Mouse (Mus musculus) midbrain, embryonic 10.5 days (tissue): ENCODE measurements around the gene Psma1. TPM values are rescaled to one million over a fixed set of nuclear protein-coding genes. Genes with fewer than 3 reads are reported as not detected.
A peak's percentile ranks its signal among the peaks of the same experiment; 100 is the strongest.

Experiments used
- DNase-seq: peaks from one replicate; pipeline ENCODE4 v3.0.0-alpha.2; 2017; ENCODE audit warnings: low spot score
- H3K27ac ChIP-seq: fragments of 300-500 bp; sonication (generic); replicated peaks from 2 replicates; pipeline ENCODE4 v1.5.1; 2016; ENCODE audit warnings: mild to moderate bottlenecking
- H3K27me3 ChIP-seq: fragments of 300-500 bp; sonication (generic); 2 replicates; pipeline ENCODE4 v1.6.1; 2016; ENCODE audit warnings: low read depth, mild to moderate bottlenecking; ENCODE audit not compliant: poor library complexity, severe bottlenecking
- H3K36me3 ChIP-seq: fragments of 300-500 bp; sonication (generic); 2 replicates; pipeline ENCODE4 v1.6.1; 2016; ENCODE audit warnings: mild to moderate bottlenecking, moderate library complexity
- H3K4me1 ChIP-seq: fragments of 300-500 bp; sonication (generic); 2 replicates; pipeline ENCODE4 v1.6.1; 2016
- H3K4me3 ChIP-seq: fragments of 300-500 bp; sonication (generic); 2 replicates; pipeline ENCODE4 v1.5.1; 2016; ENCODE audit warnings: mild to moderate bottlenecking, moderate library complexity
- H3K9me3 ChIP-seq: fragments of 300-500 bp; sonication (generic); replicated peaks from 2 replicates; pipeline ENCODE4 v1.6.1; 2016; ENCODE audit warnings: mild to moderate bottlenecking
- WGBS: fragments of 180-500 bp; shearing (Covaris S2); methylation state at CpG from one replicate; pipeline ENCODE4 v1.1.7; 2016; 5-methylcytosine and 5-hydroxymethylcytosine counted together
- polyA plus RNA-seq: library from polyadenylated mRNA; unstranded; fragments of >200 nt; fragmentation: Nextera tagmentation; extraction: Ambion mirVana; gene quantifications from 2 replicates; pipeline ENCODE4 v1.2.1, GENCODE M21; 2016

The Psma1 gene
- polyA plus RNA-seq, 1 experiment from 2014 or later = 521 TPM

- 88% methylated on average over 5 of the region's 5 CpGs for WGBS
- Histone ChIP-seq H3K36me3 (no peaks in the 10 kb centered on the region), H3K27ac (no peak overlapping the region), H3K4me1 (peaks cover 29% of the 10 kb centered on the region), H3K9me3 (no peaks in the 10 kb centered on the region), H3K27me3 (peaks cover 13% of the 10 kb centered on the region; the same call in 1 of the 2 replicates), H3K4me3 (no peak overlapping the region)
- DNase-seq = no peak
Measured at GRCm38 (mm10) chr7:114294698-114295097, 18.8 kb upstream of the Psma1 start.

DNA sequence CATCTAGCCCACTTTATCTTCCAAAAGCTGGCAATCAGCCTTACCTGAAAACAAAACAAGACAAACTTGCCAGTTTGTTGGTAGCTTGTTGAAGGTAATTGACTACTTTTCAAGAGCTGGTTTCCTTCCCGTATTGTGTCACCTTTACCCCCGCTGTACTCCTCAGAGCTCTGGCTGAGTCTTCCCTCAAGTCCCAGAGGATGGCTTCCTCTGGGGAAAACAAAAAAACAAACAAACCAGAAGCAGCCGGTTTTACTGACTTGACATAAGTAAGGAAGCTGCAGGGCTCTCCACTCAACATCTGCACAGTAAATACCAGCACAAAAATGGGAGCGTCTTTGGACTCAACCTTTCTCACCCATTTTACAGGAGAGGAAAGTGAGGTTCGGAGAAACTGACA is 18.0 kb upstream of the Psma1 start:
- 82% methylated on average over 5 of the region's 5 CpGs for WGBS
- Histone ChIP-seq H3K27ac (no peak overlapping the region), H3K4me1 (peaks cover 29% of the 10 kb centered on the region), H3K4me3 (no peak overlapping the region), H3K27me3 (peaks cover 13% of the 10 kb centered on the region; the same call in 1 of the 2 replicates), H3K9me3 (no peaks in the 10 kb centered on the region), H3K36me3 (no peaks in the 10 kb centered on the region)
- DNase-seq = no peak

DNA sequence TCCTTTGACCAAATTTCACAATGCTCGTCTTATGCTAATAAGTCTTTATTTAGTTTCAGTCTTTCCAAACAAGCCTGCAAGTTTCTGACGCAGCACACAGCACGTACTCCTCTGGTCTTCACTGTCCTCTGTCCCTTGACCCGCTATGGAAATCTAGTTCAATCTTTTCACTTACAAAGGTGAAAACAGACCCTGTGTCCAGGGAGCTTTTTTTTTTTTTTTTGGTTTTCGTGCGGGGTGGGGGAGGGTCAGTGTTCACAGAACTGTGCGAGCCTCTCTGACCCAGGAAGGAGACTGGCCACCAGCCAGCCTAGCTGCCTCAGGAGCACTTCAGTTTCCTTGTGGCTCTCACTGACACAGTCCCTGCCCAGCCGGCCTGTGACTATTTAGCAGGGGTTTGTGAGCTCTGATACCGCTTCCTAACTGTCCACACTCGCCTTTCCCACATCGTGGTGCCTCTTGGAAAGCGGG is 16.6 kb upstream of the Psma1 start:
- Histone ChIP-seq H3K4me1 (peaks cover 29% of the 10 kb centered on the region), H3K9me3 (no peaks in the 10 kb centered on the region), H3K4me3 (peak overlapping the region; percentile 38), H3K27ac (peak overlapping the region; percentile 78), H3K36me3 (no peaks in the 10 kb centered on the region), H3K27me3 (peaks cover 13% of the 10 kb centered on the region; the same call in 1 of the 2 replicates)
- 14% methylated on average over 12 of the region's 12 CpGs for WGBS
- DNase-seq = peak; percentile 52

DNA sequence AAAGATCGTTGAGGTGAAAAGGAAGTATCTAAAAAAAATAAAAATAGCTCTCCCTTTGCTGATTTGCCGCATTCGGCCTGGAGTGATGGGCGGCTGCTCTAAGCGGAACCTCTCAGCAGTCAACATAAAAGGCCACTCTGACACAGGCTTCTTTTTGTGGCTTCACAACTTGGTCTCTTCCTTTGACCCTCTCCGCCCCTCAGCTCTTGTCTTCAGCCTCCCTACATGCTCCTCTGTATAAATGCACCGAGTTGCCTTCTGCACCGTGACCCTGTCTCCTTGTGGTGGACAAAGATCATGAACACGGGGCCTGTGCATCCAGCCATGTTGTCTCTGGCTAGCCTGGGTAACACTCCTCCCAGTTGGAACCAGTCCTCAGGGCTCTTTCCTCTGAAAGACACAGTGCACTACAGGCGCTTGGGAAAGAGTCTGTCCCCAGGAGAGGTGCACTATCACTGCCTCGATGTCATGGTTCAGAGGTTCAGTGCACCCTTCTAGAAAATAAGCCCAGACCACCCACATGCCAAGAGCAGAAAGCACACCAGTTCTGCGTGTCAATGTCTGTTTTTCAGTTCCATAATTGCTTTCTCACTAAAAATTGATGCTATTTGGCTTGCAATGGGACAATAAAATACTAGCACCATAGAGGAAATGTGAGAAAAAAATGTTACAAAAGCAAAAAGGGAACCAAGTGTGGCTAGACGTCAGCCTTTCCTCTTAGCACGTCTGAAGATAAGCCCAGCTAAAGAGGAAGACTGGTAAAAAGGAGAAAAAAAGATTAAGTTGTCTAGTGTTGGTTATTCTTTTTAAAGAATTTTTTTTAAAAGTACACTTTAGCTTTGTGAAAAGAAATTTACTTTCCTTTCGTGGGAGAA is 15.8 kb upstream of the Psma1 start:
- peak overlapping the region; percentile 70 for H3K27ac ChIP-seq
- DNase-seq = peak; percentile 51
- H3K36me3 ChIP-seq = no peaks in the 10 kb centered on the region
- no peak overlapping the region for H3K4me3 ChIP-seq
- peaks cover 29% of the 10 kb centered on the region for H3K4me1 ChIP-seq
- H3K27me3 ChIP-seq = peaks cover 13% of the 10 kb centered on the region; the same call in 1 of the 2 replicates
- H3K9me3 ChIP-seq = no peaks in the 10 kb centered on the region
- WGBS = 28% methylated on average over 15 of the region's 15 CpGs

DNA sequence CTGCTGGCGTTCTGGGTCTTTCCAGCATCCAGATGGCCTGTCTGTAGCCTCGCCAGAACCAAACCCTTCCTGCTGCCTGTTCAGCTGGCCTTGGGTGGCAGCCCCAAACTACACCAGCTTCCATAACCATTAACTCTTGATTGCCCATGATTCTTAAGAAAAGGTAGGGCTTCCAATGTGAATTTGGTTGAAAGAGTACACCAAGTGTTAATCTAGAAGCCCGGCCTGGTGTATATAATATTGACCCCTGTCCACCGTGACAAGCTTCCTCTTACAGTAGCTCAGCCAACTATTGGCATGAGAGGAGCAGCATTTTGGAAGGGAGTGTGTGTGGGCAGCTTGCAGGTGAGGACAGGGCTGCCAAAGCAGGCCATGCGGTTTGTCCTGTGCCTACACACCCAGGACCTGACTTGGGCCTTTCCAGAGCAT is 14.2 kb upstream of the Psma1 start:
- H3K27ac ChIP-seq = no peak overlapping the region

DNA sequence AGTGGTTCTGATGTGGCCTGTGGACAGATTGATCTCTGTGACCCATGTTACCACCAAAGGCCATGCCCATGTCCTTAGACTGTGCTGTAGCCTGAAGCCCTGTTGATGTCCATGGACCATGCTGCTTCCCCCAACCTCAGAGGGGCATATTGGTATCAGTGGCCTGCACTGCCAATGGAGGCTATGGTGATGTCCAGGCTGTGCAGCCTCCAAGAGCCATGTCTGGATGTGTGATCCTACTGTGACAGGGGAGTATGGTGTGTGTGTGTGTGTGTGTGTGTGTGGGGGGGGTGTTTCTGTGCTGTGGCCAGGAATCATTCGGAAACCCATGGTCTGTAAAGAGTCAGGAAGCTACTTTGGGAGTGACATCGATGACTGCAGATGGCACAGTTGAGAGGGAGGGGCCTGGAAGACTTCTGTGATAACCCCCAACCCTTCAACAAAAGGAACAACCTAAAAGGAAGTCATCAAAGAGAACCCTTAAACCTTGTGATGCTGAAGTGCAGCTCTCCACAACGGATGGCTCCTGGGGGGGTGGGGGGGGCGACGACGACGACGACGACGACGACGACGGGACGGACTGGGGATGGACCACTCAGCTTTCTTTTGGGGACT is 8.5 kb upstream of the Psma1 start:
- H3K4me1 ChIP-seq = no peaks in the 10 kb centered on the region
- no peak for DNase-seq
- H3K27me3 ChIP-seq = no peaks in the 10 kb centered on the region
- no peaks in the 10 kb centered on the region for H3K9me3 ChIP-seq
- 92% methylated on average over 14 of the region's 14 CpGs for WGBS
- no peaks in the 10 kb centered on the region for H3K36me3 ChIP-seq
- H3K27ac ChIP-seq = no peak overlapping the region
- no peak overlapping the region for H3K4me3 ChIP-seq

More for the DNA sequence above, 14.2 kb upstream of the Psma1 start:
- Histone ChIP-seq H3K4me1 (peaks cover 29% of the 10 kb centered on the region), H3K36me3 (no peaks in the 10 kb centered on the region), H3K4me3 (no peak overlapping the region), H3K27me3 (peaks cover 13% of the 10 kb centered on the region; the same call in 1 of the 2 replicates), H3K9me3 (no peaks in the 10 kb centered on the region)
- 67% methylated on average over 5 of the region's 5 CpGs for WGBS
- DNase-seq = no peak

GRCm38 (mm10) chr7:114283006-114283405 is 7.1 kb upstream of the Psma1 start:
- H3K9me3 ChIP-seq = no peaks in the 10 kb centered on the region
- 74% methylated on average over 9 of the region's 9 CpGs for WGBS
- H3K27me3 ChIP-seq = no peaks in the 10 kb centered on the region
- H3K36me3 ChIP-seq = no peaks in the 10 kb centered on the region
- DNase-seq = no peak
- H3K4me3 ChIP-seq = no peak overlapping the region
- no peaks in the 10 kb centered on the region for H3K4me1 ChIP-seq
- no peak overlapping the region for H3K27ac ChIP-seq

DNA sequence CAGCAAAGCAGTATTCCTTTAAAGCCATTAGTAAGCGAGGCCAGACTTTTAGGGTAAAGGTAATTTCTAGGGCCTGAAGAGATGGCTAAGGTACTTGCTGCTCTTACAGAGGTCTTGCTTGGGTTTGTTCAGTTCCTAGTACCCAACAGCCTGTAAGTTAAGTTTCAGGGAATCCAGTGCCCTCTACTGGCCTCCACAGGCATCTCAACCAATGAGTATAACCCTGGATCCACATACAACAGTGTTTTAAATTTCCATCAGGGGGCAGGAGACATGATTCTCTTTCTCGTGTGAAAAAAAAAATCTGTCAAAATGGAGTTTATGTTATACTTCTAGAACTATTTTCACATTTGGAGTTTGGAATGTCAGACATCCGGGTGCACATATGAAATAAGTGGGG is 5.8 kb upstream of the Psma1 start:
- WGBS = 55% methylated on average over 3 of the region's 3 CpGs
- Histone ChIP-seq H3K9me3 (no peaks in the 10 kb centered on the region), H3K36me3 (no peaks in the 10 kb centered on the region), H3K4me1 (peaks cover 4% of the 10 kb centered on the region), H3K4me3 (no peak overlapping the region), H3K27me3 (no peaks in the 10 kb centered on the region), H3K27ac (no peak overlapping the region)
- peak; percentile 33 for DNase-seq

DNA sequence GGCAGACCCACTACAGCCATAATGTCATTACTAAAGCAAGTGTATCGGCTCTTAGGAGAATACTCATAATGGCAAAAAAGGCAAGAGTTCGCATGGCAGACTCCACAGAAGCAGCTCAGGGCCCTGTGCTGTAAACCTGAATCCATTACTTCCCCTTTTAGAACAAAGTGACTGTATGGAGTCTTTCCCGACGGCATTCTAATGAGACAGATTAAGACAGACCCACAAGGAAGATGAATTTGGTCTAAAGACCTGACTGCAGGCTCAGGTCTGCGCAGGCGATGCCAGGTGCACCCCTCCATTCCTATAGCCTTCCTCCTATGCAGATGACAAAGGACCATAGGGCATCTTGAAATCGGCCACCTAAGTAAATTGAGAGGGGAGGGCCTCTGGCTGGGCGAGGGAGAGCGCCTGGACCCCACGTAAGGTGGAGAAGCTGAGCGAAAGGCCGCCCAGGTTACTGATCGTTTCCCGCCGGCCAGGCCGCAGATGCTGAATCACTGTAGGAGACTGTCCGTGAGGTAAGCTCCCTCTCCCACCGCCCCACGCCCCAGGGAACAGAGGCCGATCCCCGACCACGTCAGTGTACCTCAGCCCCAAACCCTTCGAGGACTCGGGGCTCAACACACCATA is 430 bp downstream of the Psma1 start:
- no peak for DNase-seq
- peak overlapping the region; percentile 91 for H3K27ac ChIP-seq
- H3K27me3 ChIP-seq = no peaks in the 10 kb centered on the region
- peak overlapping the region; percentile 91 for H3K4me3 ChIP-seq
- H3K4me1 ChIP-seq = peaks cover 17% of the 10 kb centered on the region
- H3K36me3 ChIP-seq = peaks cover 36% of the 10 kb centered on the region
- H3K9me3 ChIP-seq = no peaks in the 10 kb centered on the region
- 2% methylated on average over 24 of the region's 24 CpGs for WGBS

DNA sequence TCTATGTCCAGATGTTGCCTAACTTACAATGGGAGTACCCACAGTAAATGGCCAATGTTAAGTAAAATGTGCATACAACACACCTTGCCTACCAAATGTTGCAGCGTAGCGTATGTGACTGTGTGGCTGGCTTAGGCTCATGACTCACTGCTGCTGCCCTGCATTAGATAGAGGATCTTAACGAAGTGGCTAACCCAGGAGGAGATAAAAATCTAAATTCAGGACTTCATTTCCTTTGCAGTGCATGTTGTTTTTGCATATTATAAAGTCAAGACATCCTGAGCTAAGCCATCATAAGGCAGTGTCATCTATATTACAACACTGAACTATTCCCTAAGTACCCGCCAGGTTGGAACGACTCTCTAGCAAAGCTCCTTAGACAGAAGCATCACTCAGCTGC is 7.5 kb downstream of the Psma1 start:
- 96% methylated on average over 5 of the region's 5 CpGs for whole genome bisulfite sequencing
- H3K4me1 ChIP-seq = no peaks in the 10 kb centered on the region
- peaks cover 98% of the 10 kb centered on the region for H3K36me3 ChIP-seq

GRCm38 (mm10) chr7:114253885-114254833 is 21.8 kb downstream of the Psma1 start, which contains the start of gene Copb1:
Gene Copb1 (minus strand): TSS chr7:114254711.
- H3K27me3 ChIP-seq = no peaks in the 10 kb centered on the region
- peaks cover 39% of the 10 kb centered on the region for H3K36me3 ChIP-seq
- peak within 1 kb of the TSS; percentile 96 for H3K27ac ChIP-seq
- 4% methylated on average over 75 of the region's 75 CpGs for WGBS
- peak within 1 kb of the TSS; percentile 99 for H3K4me3 ChIP-seq
- 0 out of 2 replicates have a peak, but pooled peaks cover 7% of the 10 kb centered on the region for H3K9me3 ChIP-seq
- peak; percentile 89 for DNase-seq
- peaks cover 11% of the 10 kb centered on the region; the same call in 1 of the 2 replicates for H3K4me1 ChIP-seq

More for the DNA sequence above, 7.5 kb downstream of the Psma1 start:
- no peak overlapping the region for H3K27ac ChIP-seq
- H3K9me3 ChIP-seq = peaks cover 8% of the 10 kb centered on the region
- no peak overlapping the region for H3K4me3 ChIP-seq
- no peak for DNase-seq
- no peaks in the 10 kb centered on the region for H3K27me3 ChIP-seq
